Mouse (Mus musculus): Measurements from ENCODE around the gene Pcgf6.
A peak's percentile ranks its signal among the peaks of the same experiment; 100 is the strongest.

Pcgf6 gene

GRCm38 (mm10) chr19:47050271-47051032 is at the start of gene Pcgf6:
TSS of gene Pcgf6 (minus strand) at chr19:47050906.
- peak; percentile 88 for DNase-seq (ENCODE audit: low read depth, low spot score)

GRCm38 (mm10) chr19:47090550-47091156 is 39.9 kb upstream of the Pcgf6 start, which contains the start of the genes Usmg5 and Pdcd11:
TSS of gene Usmg5 (minus strand) at chr19:47090647.
TSS of gene Pdcd11 (plus strand) at chr19:47090768.
- DNase-seq (ENCODE audit: low read depth, low spot score), result peak; percentile 95

DNA sequence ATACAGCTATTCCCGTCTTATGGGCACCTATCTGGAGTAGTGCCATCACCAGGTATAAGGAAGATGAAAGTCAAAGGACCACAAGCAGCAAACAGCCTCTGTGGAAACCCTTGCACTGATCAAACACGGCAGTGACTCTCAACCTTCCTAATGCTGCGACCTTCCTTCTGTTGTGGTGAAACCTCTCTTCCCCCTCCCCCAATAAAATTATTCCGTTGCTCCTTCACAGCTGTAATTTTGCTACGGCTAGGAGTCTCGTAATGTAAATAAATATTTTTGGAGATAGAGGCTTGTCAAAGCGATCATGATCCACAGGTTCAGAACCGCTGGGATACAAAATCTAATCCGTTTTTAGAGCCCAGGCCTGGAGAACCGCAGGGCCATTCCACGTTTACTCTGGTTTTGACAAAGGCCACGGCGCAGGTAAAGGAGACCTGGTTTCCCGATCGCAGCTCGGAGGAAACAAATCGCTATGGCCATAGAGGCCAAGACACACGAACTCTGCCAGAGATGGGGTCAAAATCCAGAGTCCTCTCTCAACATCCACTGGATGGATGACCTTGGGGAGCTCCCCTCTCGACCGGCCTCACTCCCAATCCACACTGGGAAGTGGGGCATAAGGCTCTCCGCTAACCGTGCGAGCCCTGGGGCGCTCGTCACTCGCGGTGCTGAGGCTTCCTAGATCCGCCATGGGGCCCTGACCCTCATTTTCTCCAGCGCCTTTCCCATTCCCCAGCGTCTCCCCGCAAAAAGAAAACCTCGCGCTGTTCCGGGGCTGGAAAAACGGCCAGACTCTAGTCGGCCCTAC is 39.2 kb upstream of the Pcgf6 start:
- no peak for DNase-seq (ENCODE audit: low read depth, low spot score)

GRCm38 (mm10) chr19:47088226-47088625 is 37.5 kb upstream of the Pcgf6 start:
- DNase-seq (ENCODE audit: low read depth, low spot score), result no peak

GRCm38 (mm10) chr19:47067924-47068611 is 17.4 kb upstream of the Pcgf6 start:
- DNase-seq (ENCODE audit: low read depth, low spot score), result peak; percentile 76

DNA sequence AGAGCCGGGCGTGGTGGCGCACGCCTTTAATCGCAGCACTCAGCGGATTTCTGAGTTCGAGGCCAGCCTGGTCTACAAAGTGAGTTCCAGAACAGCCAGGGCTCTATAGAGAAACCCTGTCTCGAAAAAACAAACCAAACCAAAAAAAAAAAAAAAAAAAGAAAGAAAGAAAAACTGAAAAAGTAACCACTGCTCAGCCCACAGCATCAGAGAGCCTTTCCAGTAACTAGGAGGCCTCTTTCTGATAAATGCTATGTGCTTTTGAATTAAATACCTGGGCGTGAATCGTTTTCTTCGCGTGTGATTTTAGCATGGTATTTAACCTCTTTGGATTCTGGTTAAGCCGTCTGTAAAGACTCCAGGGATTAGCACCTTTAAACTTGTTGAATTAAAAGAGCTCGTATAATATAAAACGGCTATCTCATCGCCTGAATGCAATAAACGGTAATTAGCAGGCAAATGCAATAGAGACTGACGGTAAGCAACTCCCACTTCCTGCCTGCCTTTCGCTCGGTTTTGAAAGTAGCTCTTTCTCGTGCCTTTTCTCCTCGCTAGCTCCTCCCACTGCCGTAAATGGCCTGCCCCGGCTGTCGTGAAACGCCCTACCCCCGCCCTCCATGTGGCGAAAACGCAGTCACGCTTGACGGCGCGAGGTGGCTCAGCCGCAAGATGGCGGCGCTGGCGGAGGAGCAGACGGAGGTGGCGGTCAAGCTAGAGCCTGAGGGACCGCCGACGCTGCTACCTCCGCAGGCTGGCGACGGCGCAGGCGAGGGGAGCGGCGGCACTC is 16.6 kb upstream of the Pcgf6 start, which contains the start of gene Taf5:
TSS of gene Taf5 (plus strand) at position 651 of the 787 bp plus-strand sequence.
- peak; percentile 97 for DNase-seq (ENCODE audit: low read depth, low spot score)

- no peak for DNase-seq (ENCODE audit: low read depth, low spot score)
These were observed 15.2 kb upstream of the Pcgf6 start for GRCm38 (mm10) chr19:47065860-47066259.

GRCm38 (mm10) chr19:47057684-47058083 is 7.0 kb upstream of the Pcgf6 start:
- no peak for DNase-seq (ENCODE audit: low read depth, low spot score)

- no peak for DNase-seq (ENCODE audit: low read depth, low spot score)
These were observed 2.8 kb upstream of the Pcgf6 start for GRCm38 (mm10) chr19:47053471-47053870.

GRCm38 (mm10) chr19:47052927-47053326 is 2.2 kb upstream of the Pcgf6 start:
- no peak for DNase-seq (ENCODE audit: low read depth, low spot score)

DNA sequence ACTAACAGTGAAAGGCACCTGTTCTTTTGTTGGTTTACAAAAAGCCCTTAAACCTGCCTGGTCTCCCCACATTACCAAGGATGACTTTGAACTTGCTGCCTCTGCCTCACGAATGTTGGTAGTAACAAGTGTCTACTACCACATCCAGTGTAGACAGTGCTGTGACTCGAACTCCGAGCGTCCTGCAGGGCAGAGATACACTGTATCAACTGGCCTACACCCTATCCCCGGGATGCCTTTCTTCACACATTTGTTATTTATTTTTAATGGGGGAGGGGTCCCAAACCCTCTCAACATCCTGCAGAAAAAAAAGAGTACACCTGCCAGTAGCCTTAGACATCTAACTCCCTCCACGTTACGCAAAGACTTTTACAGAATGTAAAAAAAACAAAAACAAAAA is 866 bp downstream of the Pcgf6 start:
- DNase-seq (ENCODE audit: low read depth, low spot score), result no peak

DNA sequence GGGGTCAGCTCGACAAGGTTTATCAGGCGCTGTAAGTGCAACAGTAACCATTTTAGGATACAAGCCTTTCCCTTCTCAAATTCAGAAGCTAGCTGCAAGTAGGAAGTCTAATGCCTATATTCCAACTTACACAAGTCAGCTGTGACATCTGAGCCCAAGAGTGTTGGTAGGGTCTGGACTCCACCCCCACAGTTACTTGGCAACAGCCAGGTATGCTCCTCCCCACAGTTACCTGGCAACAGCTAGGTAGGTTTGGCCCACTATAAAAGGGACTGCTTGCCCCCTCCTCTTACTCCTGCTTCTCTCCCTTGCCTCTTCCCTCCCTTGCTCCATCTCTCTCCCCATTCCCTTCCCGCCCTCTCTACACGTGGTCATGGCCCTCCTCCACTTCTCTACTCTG is 1.6 kb downstream of the Pcgf6 start:
- DNase-seq (ENCODE audit: low read depth, low spot score), result no peak

GRCm38 (mm10) chr19:47047236-47047833 is 3.4 kb downstream of the Pcgf6 start:
- DNase-seq (ENCODE audit: low read depth, low spot score), result no peak

DNA sequence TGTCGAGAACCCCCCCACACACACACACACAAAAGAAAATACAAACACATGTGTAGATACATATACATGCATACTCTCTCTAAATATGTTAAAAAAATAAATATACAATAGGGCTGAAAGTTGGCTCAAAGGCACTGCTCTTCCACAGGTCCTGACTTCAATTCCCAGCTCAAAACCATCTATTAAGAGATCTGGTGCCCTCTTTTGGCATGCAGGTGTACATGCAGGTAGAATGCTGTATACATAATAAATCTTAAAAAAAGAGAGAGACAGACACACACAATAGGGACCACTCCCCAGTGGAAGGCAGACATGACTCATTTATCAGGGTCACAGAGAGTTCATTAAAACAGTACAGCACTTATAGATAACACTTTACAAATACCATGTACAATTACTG is 4.4 kb downstream of the Pcgf6 start:
- DNase-seq (ENCODE audit: low read depth, low spot score), result no peak

GRCm38 (mm10) chr19:47043608-47044007 is 7.1 kb downstream of the Pcgf6 start:
- DNase-seq (ENCODE audit: low read depth, low spot score), result no peak

DNA sequence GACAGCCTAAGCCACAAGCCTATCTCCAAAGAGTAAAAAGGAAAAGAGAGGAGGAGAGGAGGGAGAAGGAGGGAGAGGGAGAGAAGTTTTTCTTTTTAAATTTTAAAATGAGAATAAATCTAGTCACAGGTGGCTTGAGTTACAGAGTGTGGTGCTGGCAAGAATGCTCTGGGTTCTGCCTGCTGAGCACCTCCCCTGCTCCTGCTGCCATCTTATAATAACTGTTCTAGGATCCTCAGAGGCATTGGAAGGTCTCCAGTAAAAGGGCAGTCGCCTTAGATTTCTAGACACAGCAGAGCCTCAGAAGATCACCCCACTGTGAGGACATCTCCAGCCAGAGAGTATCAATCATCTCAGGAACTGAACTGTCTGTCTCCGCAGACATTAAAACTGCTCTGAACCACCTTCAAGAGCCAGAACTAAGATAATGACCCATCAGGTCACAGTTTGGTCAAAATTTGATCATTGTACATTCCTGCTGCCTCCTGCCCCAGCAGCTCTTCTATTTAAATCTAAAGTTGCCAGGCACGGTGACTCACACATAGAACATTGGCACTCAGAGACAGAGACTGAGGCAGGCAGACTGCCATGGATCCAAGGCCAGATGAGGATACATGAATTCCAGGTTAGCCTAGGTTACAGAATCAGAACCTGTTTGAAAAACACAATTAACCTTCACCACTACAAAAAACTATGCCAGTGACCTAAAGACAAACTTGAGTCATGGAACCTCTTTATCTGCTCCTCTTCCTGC is 9.8 kb downstream of the Pcgf6 start:
- no peak for DNase-seq (ENCODE audit: low read depth, low spot score)

DNA sequence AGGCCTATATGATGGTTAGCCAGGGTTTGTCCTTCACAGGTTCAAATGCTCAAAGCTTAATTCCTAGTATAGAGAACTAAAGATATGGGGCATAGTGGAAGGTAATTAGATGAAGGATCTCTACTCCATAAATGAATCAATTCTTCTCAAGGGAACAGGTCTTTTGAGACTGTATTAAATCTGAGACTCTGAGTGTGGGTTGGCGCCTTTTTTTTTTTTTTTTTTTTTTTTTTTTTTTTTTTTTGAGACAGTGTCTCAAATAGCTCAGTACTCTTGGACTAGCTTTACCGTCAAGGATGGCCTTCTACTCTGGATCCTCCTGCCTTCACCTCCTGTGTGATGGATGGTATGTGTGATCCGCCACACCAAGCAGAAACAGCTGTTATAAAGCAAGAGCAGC is 14.1 kb downstream of the Pcgf6 start:
- DNase-seq (ENCODE audit: low read depth, low spot score), result no peak

DNA sequence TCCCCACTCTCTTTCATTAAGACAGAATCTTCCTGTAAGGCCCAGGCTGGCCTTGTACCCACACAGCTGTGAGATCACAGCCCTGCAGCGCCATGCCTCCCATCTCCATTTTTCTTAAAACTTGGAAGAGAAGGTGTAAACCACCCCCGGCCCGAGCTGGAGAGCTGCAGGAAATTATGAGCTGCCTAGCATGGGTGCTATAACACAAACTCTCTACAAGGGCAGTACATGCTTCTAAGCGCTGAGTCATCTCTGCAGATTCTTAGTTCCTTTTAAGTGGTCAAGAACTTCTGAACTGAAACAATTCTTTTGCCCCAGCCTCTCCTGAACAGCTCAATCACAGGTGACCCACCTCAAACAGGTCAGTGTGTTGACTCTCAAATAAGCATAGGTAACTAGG is 15.8 kb downstream of the Pcgf6 start:
- no peak for DNase-seq (ENCODE audit: low read depth, low spot score)

- DNase-seq (ENCODE audit: low read depth, low spot score), result no peak
These were observed 18.9 kb downstream of the Pcgf6 start for GRCm38 (mm10) chr19:47031770-47032169.

- DNase-seq (ENCODE audit: low read depth, low spot score), result no peak
These were observed 20.9 kb downstream of the Pcgf6 start for GRCm38 (mm10) chr19:47029796-47030195.
